Mouse (Mus musculus): ENCODE data around the gene Wbp4. TPM values are rescaled to one million over a fixed set of nuclear protein-coding genes. Genes with fewer than 3 reads are reported as not detected.
"Not testable (repeated sequence)": the region's sequence is repeated elsewhere in the genome, so short reads cannot be mapped to it uniquely, and the experiment has no call there.

The Wbp4 gene
- polyA plus RNA-seq (2012; rRNA removed): 5.3 TPM in 2 replicates

DNA sequence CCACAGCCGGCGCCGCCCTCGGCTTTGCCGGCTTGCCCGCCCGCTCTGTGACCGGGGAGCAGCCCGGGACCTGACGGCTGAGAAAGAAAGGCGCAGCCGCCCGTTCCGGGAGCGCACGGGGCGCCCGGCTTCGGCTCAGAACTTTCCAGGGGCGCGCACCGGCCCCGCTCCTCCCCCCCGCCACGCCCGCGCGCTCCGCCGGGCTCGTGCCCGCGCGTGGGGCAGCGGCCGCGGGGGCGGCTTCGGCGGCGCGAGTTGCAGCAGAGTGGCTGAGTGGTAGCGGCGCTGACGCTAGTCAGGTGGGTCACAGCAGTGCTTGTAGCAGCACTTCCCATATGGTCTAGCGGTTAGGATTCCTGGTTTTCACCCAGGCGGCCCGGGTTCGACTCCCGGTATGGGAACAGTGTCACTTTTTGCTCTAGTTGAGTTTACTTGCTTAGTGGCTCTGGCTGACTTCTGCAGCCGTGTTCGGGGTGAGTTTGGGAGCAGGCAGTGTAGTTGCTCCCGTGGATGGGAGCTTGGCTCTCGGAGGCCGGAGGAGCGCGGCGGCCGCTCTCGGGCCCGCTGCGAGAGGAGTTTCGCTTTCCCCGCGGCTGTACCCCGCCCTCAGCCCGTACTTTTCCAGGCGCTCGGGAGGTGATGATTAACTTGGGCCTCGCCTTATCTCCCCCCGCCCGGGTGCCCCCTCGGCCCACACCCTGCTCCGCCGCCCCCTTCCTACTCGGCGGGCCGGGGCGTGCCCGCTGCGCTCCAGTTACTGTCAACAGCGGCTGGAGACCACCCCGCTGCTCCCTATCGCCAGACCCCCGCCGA, at the start of gene Wbp4:
Wbp4 (minus strand) TSS at position 182 of the 813 bp plus-strand sequence.
- DNase-seq (ENCODE audit: low read depth): no peak

DNA sequence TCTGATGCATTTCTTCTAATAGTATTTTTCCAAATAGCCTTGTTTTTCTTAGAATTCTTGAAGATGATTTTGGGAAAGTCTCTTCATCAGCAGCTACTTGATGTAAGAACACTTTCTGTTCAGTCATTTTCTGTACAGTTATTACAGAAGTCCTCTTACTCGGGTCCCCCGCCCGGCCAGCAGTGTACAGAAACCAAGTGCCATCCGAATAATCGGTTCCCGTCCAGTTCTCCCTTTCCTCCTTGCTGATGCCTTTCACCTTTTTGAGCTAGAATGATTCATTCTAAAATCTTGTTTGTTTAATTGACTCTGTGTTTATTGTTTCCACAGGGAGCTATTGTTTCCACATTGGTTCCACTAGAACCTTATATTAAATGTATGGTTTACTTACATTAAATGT, 49.4 kb upstream of the Wbp4 start:
- DNase-seq (ENCODE audit: low read depth): no peak

- no peak for DNase-seq (ENCODE audit: low read depth)
Observed at GRCm38 (mm10) chr14:79529581-79530554, 48.5 kb upstream of the Wbp4 start.

DNA sequence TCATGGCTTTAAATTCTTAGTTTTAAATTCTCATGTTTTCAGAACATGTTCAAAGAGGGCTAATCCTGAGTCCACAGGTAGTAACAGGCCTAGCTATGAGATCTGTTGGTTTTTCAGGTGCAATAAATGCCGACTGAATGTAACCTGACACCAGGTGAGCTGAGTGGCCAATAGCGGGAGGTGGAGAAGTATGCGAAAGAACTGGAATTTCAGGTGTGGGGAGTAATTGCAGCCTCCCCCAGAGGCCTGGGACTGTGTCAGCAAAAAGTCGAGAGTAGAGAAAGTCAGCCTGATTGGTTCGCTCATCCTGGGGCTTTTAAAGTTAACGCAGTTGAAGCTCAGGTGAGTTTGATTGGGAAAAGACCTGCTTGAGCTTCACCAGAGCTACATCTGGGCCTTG, 46.4 kb upstream of the Wbp4 start:
- peak; percentile 95 for DNase-seq (ENCODE audit: low read depth)

- not testable (repeated sequence) for DNase-seq (ENCODE audit: low read depth)
Observed at GRCm38 (mm10) chr14:79526106-79526505, 44.8 kb upstream of the Wbp4 start.

DNA sequence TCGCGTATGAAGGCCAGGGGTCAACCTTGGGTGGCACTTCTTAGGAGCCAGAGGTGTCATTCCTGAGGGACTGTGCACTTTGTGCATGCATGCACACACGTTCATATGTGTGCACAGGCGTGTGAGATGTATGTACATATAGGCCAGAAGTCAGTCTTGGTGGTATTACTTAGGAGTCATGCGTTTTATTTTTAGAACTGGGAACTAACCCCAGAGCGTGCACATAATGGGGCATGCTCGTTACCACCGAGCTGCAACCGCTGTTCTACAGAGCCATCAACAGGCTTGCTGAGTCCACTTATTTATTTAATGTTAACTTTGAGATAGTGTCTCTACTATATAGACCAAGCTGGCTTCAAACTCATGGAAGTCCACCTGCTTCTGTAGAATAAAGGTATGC, 41.1 kb upstream of the Wbp4 start:
- no peak for DNase-seq (ENCODE audit: low read depth)

GRCm38 (mm10) chr14:79521471-79522117, 40.3 kb upstream of the Wbp4 start:
- DNase-seq (ENCODE audit: low read depth): no peak

GRCm38 (mm10) chr14:79521056-79521455, 39.7 kb upstream of the Wbp4 start:
- no peak for DNase-seq (ENCODE audit: low read depth)

GRCm38 (mm10) chr14:79520612-79521011, 39.3 kb upstream of the Wbp4 start:
- no peak for DNase-seq (ENCODE audit: low read depth)

GRCm38 (mm10) chr14:79519663-79519975, 38.3 kb upstream of the Wbp4 start:
- no peak for DNase-seq (ENCODE audit: low read depth)

DNA sequence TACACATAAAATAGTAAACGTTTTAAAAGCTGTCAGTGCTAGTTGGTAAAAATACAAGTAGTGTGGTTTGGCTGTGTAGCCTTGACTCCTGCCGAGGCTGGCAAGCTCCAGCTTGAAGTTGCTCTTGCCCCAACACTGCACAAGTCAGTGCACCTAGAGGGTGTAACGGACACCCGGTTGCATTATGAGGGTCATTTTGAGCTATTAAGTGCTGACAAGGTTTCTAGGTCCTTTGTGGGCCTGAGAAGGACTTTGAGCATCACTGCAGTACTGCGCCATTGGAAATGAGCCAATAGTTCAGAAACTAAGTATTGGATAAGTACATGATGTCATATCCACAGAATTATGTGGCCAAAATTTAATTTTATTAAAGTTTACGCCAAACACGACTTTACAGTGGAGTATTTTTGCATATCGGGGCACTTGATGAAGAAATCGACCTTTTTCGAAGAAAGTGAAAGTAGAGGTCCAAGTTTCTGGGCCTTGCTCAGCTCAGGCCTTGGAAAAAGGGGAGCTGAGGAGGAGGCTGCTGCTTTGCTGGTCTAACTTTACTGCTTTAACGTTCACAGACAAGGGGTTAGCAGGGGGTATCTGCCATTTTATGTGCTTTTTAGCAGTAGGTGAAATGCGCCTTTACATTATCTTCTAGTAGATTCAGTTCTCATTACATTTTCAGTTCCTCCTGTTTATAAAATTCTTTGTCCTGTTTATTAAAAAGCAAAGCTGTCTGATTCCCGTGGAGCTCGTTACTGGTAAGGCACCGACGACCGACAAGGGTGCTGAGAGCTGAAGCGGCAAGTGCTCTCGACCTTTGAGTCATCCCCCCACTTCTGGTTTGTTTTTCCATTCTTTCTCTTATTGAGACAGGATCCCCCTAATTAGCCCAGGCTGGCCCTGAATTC, 37.7 kb upstream of the Wbp4 start:
- no peak for DNase-seq (ENCODE audit: low read depth)

DNA sequence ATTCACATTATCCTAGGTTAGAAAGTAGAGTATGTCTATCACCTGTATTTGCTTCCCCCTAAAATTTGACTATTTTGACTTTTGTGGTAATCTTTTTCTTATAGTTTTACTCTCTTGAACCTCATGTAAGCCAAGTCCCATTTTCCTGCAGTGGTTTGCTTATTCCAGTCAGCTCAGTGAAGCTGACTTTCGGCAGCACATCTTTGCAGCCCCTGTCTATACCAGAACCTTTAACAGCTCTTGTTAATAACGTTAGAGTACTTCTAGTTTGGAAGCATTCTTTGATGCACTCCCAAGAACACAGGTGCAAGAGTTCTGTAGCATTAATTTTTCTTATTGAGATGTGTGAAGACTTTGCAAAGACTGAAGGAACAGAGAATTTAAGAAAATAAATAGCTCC, 36.8 kb upstream of the Wbp4 start:
- no peak for DNase-seq (ENCODE audit: low read depth)

GRCm38 (mm10) chr14:79517185-79517740, 35.9 kb upstream of the Wbp4 start:
- no peak for DNase-seq (ENCODE audit: low read depth)

DNA sequence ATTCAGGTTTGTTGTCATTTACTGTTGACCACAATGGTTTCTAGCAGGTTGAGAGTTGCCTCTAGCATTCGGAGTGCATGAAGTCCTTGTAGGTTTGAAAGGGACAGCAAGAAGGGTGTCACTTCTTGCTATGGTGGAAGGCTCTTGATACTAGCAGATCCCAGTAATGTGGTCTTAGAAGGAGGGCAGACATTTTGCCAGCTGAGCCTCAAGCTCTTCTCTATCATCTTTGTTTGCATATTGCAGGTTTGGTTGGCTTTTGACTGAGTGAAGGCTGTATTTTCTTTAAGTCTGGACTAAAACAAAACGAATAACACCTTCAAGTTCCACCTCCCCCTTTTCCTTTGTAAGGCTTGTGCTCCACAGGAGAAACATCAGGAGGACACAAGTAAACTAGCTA, 35.4 kb upstream of the Wbp4 start:
- no peak for DNase-seq (ENCODE audit: low read depth)

DNA sequence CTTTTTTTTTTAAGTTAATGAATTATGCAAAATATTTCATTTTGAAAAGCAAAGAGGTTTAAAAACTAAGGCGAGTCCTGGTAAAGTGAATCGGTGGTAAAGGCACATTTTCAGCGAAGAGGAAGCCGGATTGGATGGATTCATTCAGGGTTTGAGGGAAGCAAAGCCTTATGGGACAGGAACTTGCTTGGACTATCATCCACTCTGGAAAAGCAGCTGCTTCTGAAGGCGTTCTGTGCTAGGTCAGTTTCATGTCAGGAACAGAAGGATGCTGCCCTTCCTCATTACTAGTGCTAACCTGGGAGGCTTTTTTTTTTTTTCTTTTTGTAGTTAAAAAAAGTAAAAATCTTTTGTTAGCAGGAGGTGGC, 34.9 kb upstream of the Wbp4 start:
- no peak for DNase-seq (ENCODE audit: low read depth)

GRCm38 (mm10) chr14:79515511-79516242, 34.4 kb upstream of the Wbp4 start:
- no peak for DNase-seq (ENCODE audit: low read depth)

DNA sequence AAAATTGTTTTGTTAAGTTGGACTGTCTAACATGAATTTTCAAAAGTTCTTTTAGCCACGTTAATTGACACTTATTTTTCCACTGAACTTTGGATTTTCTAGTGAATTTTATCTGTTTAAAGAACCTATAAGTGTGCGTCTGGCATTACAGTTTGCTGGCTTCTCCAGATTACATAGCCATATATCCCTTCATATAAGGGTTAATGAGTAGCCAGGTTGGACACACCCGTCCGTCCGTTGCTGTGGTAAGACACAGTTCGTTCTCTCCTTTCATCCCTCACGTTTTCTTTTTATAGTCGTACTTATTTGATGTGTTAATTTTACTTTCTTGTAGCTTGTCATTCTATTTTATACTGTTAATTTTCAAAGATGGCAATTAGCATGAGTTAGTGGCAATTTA, 33.8 kb upstream of the Wbp4 start:
- no peak for DNase-seq (ENCODE audit: low read depth)

DNA sequence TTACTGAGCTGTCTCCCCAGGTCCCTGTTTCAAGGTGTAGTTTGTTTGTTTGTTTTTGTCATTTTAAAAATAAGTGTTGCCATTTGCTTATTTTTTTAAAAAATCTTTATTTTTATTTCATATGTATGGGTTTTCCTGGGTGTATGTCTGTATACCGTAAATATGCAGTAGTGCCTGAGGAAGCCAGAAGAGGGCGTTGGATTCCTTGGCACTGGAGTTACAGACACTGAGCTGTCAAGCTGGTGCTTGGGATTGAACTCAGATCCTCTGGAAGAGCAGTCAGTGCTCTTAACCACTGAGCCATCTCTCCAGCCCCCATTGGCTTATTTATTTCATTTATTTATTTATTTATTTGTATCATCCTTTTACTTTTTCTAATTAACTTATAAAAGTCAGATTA, 32.6 kb upstream of the Wbp4 start:
- no peak for DNase-seq (ENCODE audit: low read depth)

DNA sequence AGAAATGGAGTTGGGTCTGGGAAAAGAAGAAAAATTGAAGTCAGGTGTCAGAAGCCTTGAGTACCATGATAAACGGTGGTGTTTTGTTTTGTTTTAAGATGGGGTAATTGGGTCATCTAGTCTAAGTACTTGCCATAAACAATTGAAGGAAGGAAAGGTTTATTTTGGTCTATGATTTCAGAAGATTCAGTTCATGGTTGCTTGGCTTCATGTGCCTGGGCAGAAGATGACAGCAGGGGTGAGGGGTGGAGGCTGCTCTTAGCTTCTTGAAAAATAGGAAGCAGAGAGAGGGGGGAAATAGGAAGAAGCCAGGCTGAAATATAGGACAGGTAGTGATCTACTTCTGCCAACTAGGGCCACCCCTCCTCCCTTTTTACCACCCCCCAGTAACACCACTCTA, 30.2 kb upstream of the Wbp4 start:
- DNase-seq (ENCODE audit: low read depth): no peak

DNA sequence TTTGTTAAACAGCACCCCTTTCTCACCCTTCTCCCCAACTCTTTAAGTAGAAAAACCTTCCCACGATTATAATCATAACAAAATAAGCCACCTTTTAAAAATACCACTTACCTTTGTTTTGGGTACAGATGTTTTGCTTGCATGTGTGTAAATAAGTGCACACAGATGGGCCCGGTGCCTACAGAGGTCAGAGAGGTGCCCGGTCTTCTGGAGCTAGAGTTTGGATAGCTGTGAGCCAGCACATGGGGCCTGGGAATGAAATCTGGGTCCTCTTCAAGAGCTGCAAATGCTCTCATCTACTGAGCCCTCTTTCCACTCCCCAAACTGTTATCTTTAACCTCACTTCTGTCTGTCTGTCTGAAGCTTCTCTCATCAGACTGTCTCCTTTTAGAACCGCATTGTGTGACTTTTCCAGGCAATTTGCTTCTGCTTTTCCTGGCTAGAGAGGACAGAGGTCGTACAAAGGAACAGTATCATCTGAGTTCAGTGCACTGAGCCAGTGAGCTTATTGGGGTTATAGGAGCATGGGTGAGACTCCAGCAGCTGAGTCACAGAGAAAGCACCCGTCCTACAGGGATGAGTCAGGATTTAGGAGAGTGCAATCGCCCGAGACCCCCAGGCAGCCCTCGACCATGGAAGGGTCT, 27.5 kb upstream of the Wbp4 start:
- no peak for DNase-seq (ENCODE audit: low read depth)

All from gonadal fat pad, adult 2 months (tissue).